ENCODE assay signal across 9 mouse cellular contexts in the genomic region with DNA sequence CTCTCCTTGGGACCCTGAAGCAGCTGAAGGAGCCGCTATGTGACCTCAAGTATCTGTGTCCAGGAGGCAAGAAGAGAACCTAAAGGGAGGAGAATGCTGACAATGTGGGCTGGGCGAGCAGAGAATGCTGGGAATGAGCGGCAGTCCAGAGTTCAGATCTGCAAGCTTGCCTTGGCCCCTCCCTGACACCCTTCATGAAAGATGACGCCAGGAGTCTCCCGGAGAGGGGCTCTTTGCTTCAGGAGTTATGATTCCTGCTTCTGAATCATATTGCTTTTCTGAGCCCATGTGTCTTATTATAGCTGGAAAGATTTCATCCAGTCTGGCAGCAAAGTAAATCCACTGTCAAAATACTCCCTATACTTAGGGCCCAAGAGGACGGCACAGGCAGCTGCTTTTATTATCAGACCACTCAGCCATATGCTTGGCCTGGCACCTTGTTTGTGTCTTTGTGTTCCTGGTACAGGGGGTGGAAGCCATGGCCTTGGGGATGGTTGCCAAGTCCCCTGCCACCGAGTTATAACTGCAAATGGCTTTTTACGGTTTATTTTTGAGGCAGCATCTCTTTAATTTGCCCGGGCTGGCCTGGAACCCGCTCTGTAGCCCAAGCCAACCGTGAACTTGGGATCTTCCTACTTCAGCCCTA. TPM values are rescaled to one million over a fixed set of nuclear protein-coding genes. Genes with fewer than 3 reads are reported as not detected.
DNase-seq lines count a peak whose midpoint lies in the region; ATAC-seq and TF ChIP-seq lines count a peak whose summit lies in the region.
"Had no signal": no experiment of that assay in that cellular context is flagged by ENCODE, and none has a peak within 500 bp of the region (broad histone marks: within the 10 kb centered on the region; RNA-seq: fewer than 3 reads in every experiment).

No protein-coding gene starts in this region.

- no peak for TF ChIP-seq CTCF in forebrain, postnatal 0 days (IDR thresholded peaks at IDR 0.05; ENCODE audit: low read depth)

- no peaks in the 10 kb centered on the region for H3K27me3 ChIP-seq in embryonic facial prominence, embryonic 11.5 days (ENCODE audit: control insufficient read depth, insufficient read depth, low read length)
- H3K27me3 ChIP-seq in embryonic facial prominence, embryonic 10.5 days (replicated peaks; ENCODE audit: low read depth, poor library complexity, severe bottlenecking): no peaks in the 10 kb centered on the region
- no peaks in the 10 kb centered on the region for H3K27me3 ChIP-seq in limb, embryonic 12.5 days
- no peaks in the 10 kb centered on the region for H3K27me3 ChIP-seq in limb, embryonic 10.5 days (ENCODE audit: low read depth, poor library complexity, severe bottlenecking)
- H3K27me3 ChIP-seq in forebrain, postnatal 0 days (ENCODE audit: insufficient read depth, low read length): no peaks in the 10 kb centered on the region
- H3K27me3 ChIP-seq: liver, embryonic 12.5 days had no signal

- H3K4me3 ChIP-seq in embryonic facial prominence, embryonic 11.5 days (ENCODE audit: low read depth, low read length): no peak overlapping the region
- no peak overlapping the region for H3K4me3 ChIP-seq in embryonic facial prominence, embryonic 10.5 days
- no peak overlapping the region for H3K4me3 ChIP-seq in limb, embryonic 12.5 days (replicated peaks)
- no peak overlapping the region for H3K4me3 ChIP-seq in limb, embryonic 10.5 days
- no peak overlapping the region for H3K4me3 ChIP-seq in forebrain, postnatal 0 days (ENCODE audit: low read depth, low read length)
- H3K4me3 ChIP-seq: liver, embryonic 12.5 days had no signal

- H3K27ac ChIP-seq in embryonic facial prominence, embryonic 11.5 days (replicated peaks; ENCODE audit: low read depth, low read length): no peak overlapping the region
- H3K27ac ChIP-seq in embryonic facial prominence, embryonic 10.5 days (replicated peaks): no peak overlapping the region
- peak overlapping the region; percentile 0; the same call in 1 of the 2 replicates for H3K27ac ChIP-seq in limb, embryonic 12.5 days
- no peak overlapping the region for H3K27ac ChIP-seq in limb, embryonic 10.5 days
- peak overlapping the region; percentile 50; the same call in 1 of the 2 replicates for H3K27ac ChIP-seq in forebrain, postnatal 0 days (ENCODE audit: low read depth, low read length)
- H3K27ac ChIP-seq: liver, embryonic 12.5 days had no signal

- WGBS in embryonic facial prominence, embryonic 11.5 days: 66% methylated on average over 11 of the region's 11 CpGs
- WGBS in embryonic facial prominence, embryonic 10.5 days: 69% methylated on average over 11 of the region's 11 CpGs
- WGBS in limb, embryonic 12.5 days: 67% methylated on average over 11 of the region's 11 CpGs
- WGBS in limb, embryonic 10.5 days: 70% methylated on average over 11 of the region's 11 CpGs
- 35% methylated on average over 11 of the region's 11 CpGs for WGBS in forebrain, postnatal 0 days

- H3K9me3 ChIP-seq in embryonic facial prominence, embryonic 11.5 days (replicated peaks; ENCODE audit: control insufficient read depth, low read length): no peaks in the 10 kb centered on the region
- no peaks in the 10 kb centered on the region for H3K9me3 ChIP-seq in embryonic facial prominence, embryonic 10.5 days
- no peaks in the 10 kb centered on the region for H3K9me3 ChIP-seq in limb, embryonic 12.5 days
- H3K9me3 ChIP-seq in limb, embryonic 10.5 days (replicated peaks): no peaks in the 10 kb centered on the region
- no peaks in the 10 kb centered on the region for H3K9me3 ChIP-seq in forebrain, postnatal 0 days (ENCODE audit: low read length)
- H3K9me3 ChIP-seq: liver, embryonic 12.5 days had no signal

- no peak for DNase-seq in embryonic facial prominence, embryonic 11.5 days (ENCODE audit: low spot score)
- DNase-seq in embryonic facial prominence, embryonic 10.5 days (ENCODE audit: low spot score): no peak
- no peak for DNase-seq in limb, embryonic 10.5 days (ENCODE audit: low spot score)
- peak; percentile 13 for DNase-seq in forebrain, postnatal 0 days
- peak; percentile 74 to 75 for DNase-seq in kidney, postnatal 36 days
- no peak for DNase-seq in layer of hippocampus, postnatal 10 days (ENCODE audit: low spot score in 2 of 2)

- H3K9ac ChIP-seq in embryonic facial prominence, embryonic 11.5 days (replicated peaks; ENCODE audit: low read length): 0 out of 2 replicates have a peak overlapping the region, but pooled peaks have one; percentile 9
- H3K9ac ChIP-seq in limb, embryonic 12.5 days (replicated peaks): no peak overlapping the region
- no peak overlapping the region for H3K9ac ChIP-seq in forebrain, postnatal 0 days
- H3K9ac ChIP-seq: liver, embryonic 12.5 days had no signal

- ATAC-seq in embryonic facial prominence, embryonic 11.5 days (replicated peaks; ENCODE audit: insufficient number of reproducible peaks, low FRiP score, low TSS enrichment, low read depth): no peak
- ATAC-seq in limb, embryonic 12.5 days (ENCODE audit: insufficient number of reproducible peaks, insufficient read depth, low FRiP score, low TSS enrichment, low read depth): no peak
- ATAC-seq in forebrain, postnatal 0 days: peak; percentile 27; the same call in 1 of the 2 replicates
- ATAC-seq in frontal cortex, adult (ENCODE audit: low TSS enrichment): no peak; the same call in 1 of the 2 replicates
- ATAC-seq: liver, embryonic 12.5 days had no signal

- H3K36me3 ChIP-seq in embryonic facial prominence, embryonic 11.5 days (replicated peaks; ENCODE audit: control insufficient read depth, insufficient read depth, low read depth, low read length): no peaks in the 10 kb centered on the region
- H3K36me3 ChIP-seq in embryonic facial prominence, embryonic 10.5 days (replicated peaks): no peaks in the 10 kb centered on the region
- no peaks in the 10 kb centered on the region for H3K36me3 ChIP-seq in limb, embryonic 12.5 days
- no peaks in the 10 kb centered on the region for H3K36me3 ChIP-seq in limb, embryonic 10.5 days
- no peaks in the 10 kb centered on the region for H3K36me3 ChIP-seq in forebrain, postnatal 0 days (ENCODE audit: insufficient read depth)
- H3K36me3 ChIP-seq: liver, embryonic 12.5 days had no signal

- no peak overlapping the region for H3K4me2 ChIP-seq in embryonic facial prominence, embryonic 11.5 days (ENCODE audit: low read depth, low read length)
- no peak overlapping the region for H3K4me2 ChIP-seq in limb, embryonic 12.5 days
- H3K4me2 ChIP-seq in forebrain, postnatal 0 days (ENCODE audit: low read depth): no peak overlapping the region
- H3K4me2 ChIP-seq: liver, embryonic 12.5 days had no signal

- no peaks in the 10 kb centered on the region for H3K4me1 ChIP-seq in embryonic facial prominence, embryonic 11.5 days (ENCODE audit: control insufficient read depth, insufficient read depth, low read length)
- H3K4me1 ChIP-seq in embryonic facial prominence, embryonic 10.5 days: peaks cover 23% of the 10 kb centered on the region
- peaks cover 10% of the 10 kb centered on the region for H3K4me1 ChIP-seq in limb, embryonic 12.5 days (replicated peaks)
- H3K4me1 ChIP-seq in limb, embryonic 10.5 days: peaks cover 9% of the 10 kb centered on the region
- H3K4me1 ChIP-seq in forebrain, postnatal 0 days (ENCODE audit: insufficient read depth): no peaks in the 10 kb centered on the region

RNA-seq across cellular contexts. Expression of gene Grb2, which starts 25.8 kb away (rescaled TPM):
- polyA plus RNA-seq in embryonic facial prominence, embryonic 11.5 days (2014; fragmentation: Nextera tagmentation; extraction: Ambion mirVana): 59.0 and 61.8 TPM in 2 replicates
- polyA plus RNA-seq in embryonic facial prominence, embryonic 10.5 days (2016; fragmentation: Nextera tagmentation; extraction: Ambion mirVana): 73.5 and 76.0 TPM in 2 replicates
- 109 and 114 TPM in 2 replicates for polyA plus RNA-seq in limb, embryonic 12.5 days (2016; fragmentation: Nextera tagmentation; extraction: Ambion mirVana)
- polyA plus RNA-seq in limb, embryonic 10.5 days (2016; fragmentation: Nextera tagmentation; extraction: Ambion mirVana): 77.2 and 87.8 TPM in 2 replicates
- 88.2 and 91.9 TPM in 2 replicates for total RNA-seq in forebrain, postnatal 0 days (2014; rRNA removed)
- polyA plus RNA-seq in forebrain, postnatal 0 days (2015; fragmentation: Nextera tagmentation; extraction: Ambion mirVana): 153 and 162 TPM in 2 replicates
- 100 to 1,000 TPM; 160 to 186 TPM for total RNA-seq in layer of hippocampus, postnatal 10 days (2021)

RNA-seq across cellular contexts. Expression of gene Tmem94, which starts 31.1 kb away (rescaled TPM):
- 10.3 and 14.6 TPM in 2 replicates for polyA plus RNA-seq in embryonic facial prominence, embryonic 11.5 days (2014; fragmentation: Nextera tagmentation; extraction: Ambion mirVana)
- polyA plus RNA-seq in embryonic facial prominence, embryonic 10.5 days (2016; fragmentation: Nextera tagmentation; extraction: Ambion mirVana): 34.6 and 38.9 TPM in 2 replicates
- 26.5 and 31.9 TPM in 2 replicates for polyA plus RNA-seq in limb, embryonic 12.5 days (2016; fragmentation: Nextera tagmentation; extraction: Ambion mirVana)
- polyA plus RNA-seq in limb, embryonic 10.5 days (2016; fragmentation: Nextera tagmentation; extraction: Ambion mirVana): 30.6 and 37.7 TPM in 2 replicates
- 16.7 and 19.3 TPM in 2 replicates for total RNA-seq in forebrain, postnatal 0 days (2014; rRNA removed)
- 12.1 and 14.9 TPM in 2 replicates for polyA plus RNA-seq in forebrain, postnatal 0 days (2015; fragmentation: Nextera tagmentation; extraction: Ambion mirVana)
- 10 to 100 TPM; 33.4 to 38.2 TPM for total RNA-seq in layer of hippocampus, postnatal 10 days (2021)

Comparison
In these comparisons a context has a peak if more than half of its experiments do, and no peak if none do; other contexts are left out.
1. H3K27ac ChIP-seq: peak in limb, embryonic 12.5 days (single experiment) and forebrain, postnatal 0 days (single experiment); none in embryonic facial prominence, embryonic 11.5 days (single experiment), embryonic facial prominence, embryonic 10.5 days (single experiment) and limb, embryonic 10.5 days (single experiment).
2. DNase-seq: peak in forebrain, postnatal 0 days (single experiment) and kidney, postnatal 36 days (2 of 2); none in embryonic facial prominence, embryonic 11.5 days (single experiment), embryonic facial prominence, embryonic 10.5 days (single experiment), limb, embryonic 10.5 days (single experiment) and layer of hippocampus, postnatal 10 days (0 of 2).